ENCODE assay signal across 8 mouse cellular contexts in genomic region chr17:88630554-88630948, GRCm38 (mm10). TPM values are rescaled to one million over a fixed set of nuclear protein-coding genes. Genes with fewer than 3 reads are reported as not detected.
DNase-seq lines count a peak whose midpoint lies in the region; ATAC-seq and TF ChIP-seq lines count a peak whose summit lies in the region.

No protein-coding gene starts in this region.

- no peak for ATAC-seq in heart, embryonic 11.5 days (replicated peaks; ENCODE audit: insufficient number of reproducible peaks, low FRiP score, low TSS enrichment)
- no peak for ATAC-seq in intestine, embryonic 15.5 days
- ATAC-seq in lung, postnatal 0 days: no peak

- no peak for DNase-seq in heart, adult 8-10 months (ENCODE audit: low spot score)
- peak; percentile 76 for DNase-seq in adrenal gland, postnatal 25 days
- peak; percentile 67 for DNase-seq in lung, postnatal 0 days (ENCODE audit: low spot score)
- no peak for DNase-seq in retina, embryonic 14.5 days (ENCODE audit: low spot score)
- DNase-seq in layer of hippocampus, postnatal 36 days: no peak
- no peak for DNase-seq in yolk sac, embryonic 10.5 days (ENCODE audit: low spot score)

- peak overlapping the region; percentile 52; the same call in 1 of the 2 replicates for H3K4me2 ChIP-seq in heart, embryonic 11.5 days
- peak overlapping the region; percentile 52; the same call in 1 of the 2 replicates for H3K4me2 ChIP-seq in intestine, embryonic 15.5 days (replicated peaks)
- peak overlapping the region; percentile 29; the same call in 1 of the 2 replicates for H3K4me2 ChIP-seq in lung, postnatal 0 days (replicated peaks; ENCODE audit: low read depth, low read length)

- peak; percentile 51; the same call in 1 of the 2 replicates for TF ChIP-seq EP300 in lung, postnatal 0 days (IDR thresholded peaks at IDR 0.05)

- no peaks in the 10 kb centered on the region for H3K9me3 ChIP-seq in heart, embryonic 11.5 days (replicated peaks; ENCODE audit: control insufficient read depth, low read length)
- no peaks in the 10 kb centered on the region for H3K9me3 ChIP-seq in intestine, embryonic 15.5 days
- H3K9me3 ChIP-seq in lung, postnatal 0 days (ENCODE audit: low read length): no peaks in the 10 kb centered on the region

- no peak for TF ChIP-seq CTCF in lung, postnatal 0 days (IDR thresholded peaks at IDR 0.05)

- H3K36me3 ChIP-seq in heart, embryonic 11.5 days (ENCODE audit: control insufficient read depth, insufficient read depth, low read length): no peaks in the 10 kb centered on the region
- H3K36me3 ChIP-seq in intestine, embryonic 15.5 days: 0 out of 2 replicates have a peak, but pooled peaks cover 2% of the 10 kb centered on the region
- no peaks in the 10 kb centered on the region; the same call in 1 of the 2 replicates for H3K36me3 ChIP-seq in lung, postnatal 0 days (ENCODE audit: insufficient read depth, low read length)

- peaks cover 41% of the 10 kb centered on the region for H3K4me1 ChIP-seq in heart, embryonic 11.5 days (ENCODE audit: control insufficient read depth, insufficient read depth, low read length)
- peaks cover 40% of the 10 kb centered on the region for H3K4me1 ChIP-seq in intestine, embryonic 15.5 days (replicated peaks)
- peaks cover 46% of the 10 kb centered on the region for H3K4me1 ChIP-seq in lung, postnatal 0 days (ENCODE audit: insufficient read depth, low read depth, low read length)

- H3K27me3 ChIP-seq in heart, embryonic 11.5 days (ENCODE audit: control insufficient read depth, insufficient read depth, low read length): no peaks in the 10 kb centered on the region
- no peaks in the 10 kb centered on the region for H3K27me3 ChIP-seq in intestine, embryonic 15.5 days (replicated peaks)
- H3K27me3 ChIP-seq in lung, postnatal 0 days (replicated peaks; ENCODE audit: insufficient read depth, low read length): no peaks in the 10 kb centered on the region

- H3K27ac ChIP-seq in heart, embryonic 11.5 days (ENCODE audit: low read depth, low read length): peak overlapping the region; percentile 87
- H3K27ac ChIP-seq in intestine, embryonic 15.5 days: peak overlapping the region; percentile 93
- H3K27ac ChIP-seq in lung, postnatal 0 days (ENCODE audit: low read length): peak overlapping the region; percentile 97

- H3K4me3 ChIP-seq in heart, embryonic 11.5 days (ENCODE audit: low read depth, low read length): no peak overlapping the region
- H3K4me3 ChIP-seq in intestine, embryonic 15.5 days (replicated peaks): no peak overlapping the region
- no peak overlapping the region for H3K4me3 ChIP-seq in lung, postnatal 0 days (ENCODE audit: low read depth, low read length)

- WGBS in heart, embryonic 11.5 days (ENCODE audit: insufficient replicate concordance): 73% methylated on average over 3 of the region's 3 CpGs
- 77% methylated on average over 3 of the region's 3 CpGs for WGBS in intestine, embryonic 15.5 days
- 47% methylated on average over 3 of the region's 3 CpGs for WGBS in lung, postnatal 0 days

- no peak overlapping the region; the same call in 1 of the 2 replicates for H3K9ac ChIP-seq in heart, embryonic 11.5 days (ENCODE audit: low read depth, low read length)
- 0 out of 2 replicates have a peak overlapping the region, but pooled peaks have one; percentile 33 for H3K9ac ChIP-seq in intestine, embryonic 15.5 days
- no peak overlapping the region for H3K9ac ChIP-seq in lung, postnatal 0 days (replicated peaks; ENCODE audit: low read depth)

RNA-seq across cellular contexts. Expression of gene Ston1, which starts 33.1 kb away (rescaled TPM):
- 6.9 and 11.1 TPM in 2 replicates for polyA plus RNA-seq in heart, embryonic 11.5 days (2014; fragmentation: Nextera tagmentation; extraction: Ambion mirVana)
- total RNA-seq in heart, adult 8-10 months (2022): 10 to 100 TPM; 15.0 to 20.7 (median 18.0) TPM
- 26.0 and 33.3 TPM in 2 replicates for total RNA-seq in adrenal gland, postnatal 25 days (2021)
- 6.2 and 6.6 TPM in 2 replicates for polyA plus RNA-seq in intestine, embryonic 15.5 days (2015; fragmentation: Nextera tagmentation; extraction: Ambion mirVana)
- polyA plus RNA-seq in lung, postnatal 0 days (2015; fragmentation: Nextera tagmentation; extraction: Ambion mirVana): 6.4 and 6.9 TPM in 2 replicates
- total RNA-seq in layer of hippocampus, postnatal 36 days (2021): 10 to 100 TPM in 1 of 2 experiments, 1 to 10 TPM in 1; 8.8 to 11.0 TPM

RNA-seq across cellular contexts. Expression of gene Gtf2a1l, which starts 37.9 kb away (rescaled TPM):
- 0.21 and 0.41 TPM in 2 replicates for polyA plus RNA-seq in heart, embryonic 11.5 days (2014; fragmentation: Nextera tagmentation; extraction: Ambion mirVana)
- not detected for total RNA-seq in heart, adult 8-10 months (2022)
- total RNA-seq in adrenal gland, postnatal 25 days (2021): not detected in 2 replicates
- 0.21 and 0.36 TPM in 2 replicates for polyA plus RNA-seq in intestine, embryonic 15.5 days (2015; fragmentation: Nextera tagmentation; extraction: Ambion mirVana)
- polyA plus RNA-seq in lung, postnatal 0 days (2015; fragmentation: Nextera tagmentation; extraction: Ambion mirVana): 0.15 TPM in 1 of 2 replicates, not detected in the other
- total RNA-seq in layer of hippocampus, postnatal 36 days (2021): not detected

Comparison
In these comparisons a context has a peak if more than half of its experiments do, and no peak if none do; other contexts are left out.
1. DNase-seq: peak in adrenal gland, postnatal 25 days (single experiment) and lung, postnatal 0 days (single experiment); none in heart, adult 8-10 months (single experiment), retina, embryonic 14.5 days (single experiment), layer of hippocampus, postnatal 36 days (0 of 2) and yolk sac, embryonic 10.5 days (single experiment).
2. Peak in every context shown above with its lines, with median percentiles within 50 percentile points of each other: H3K27ac ChIP-seq and H3K4me2 ChIP-seq.